In genomic region chr3:54835421-54835820, GRCm38 (mm10) we compare ENCODE assay signal across 14 mouse cellular contexts. TPM values are rescaled to one million over a fixed set of nuclear protein-coding genes. Genes with fewer than 3 reads are reported as not detected.
A peak's percentile ranks its signal among the peaks of the same experiment; 100 is the strongest.
DNase-seq lines count a peak whose midpoint lies in the region; ATAC-seq lines count a peak whose summit lies in the region.
"Had no signal": no experiment of that assay in that cellular context is flagged by ENCODE, and none has a peak within 500 bp of the region (broad histone marks: within the 10 kb centered on the region; RNA-seq: fewer than 3 reads in every experiment).

No protein-coding gene starts in this region.

- no peak overlapping the region for H3K9ac ChIP-seq in forebrain, embryonic 16.5 days (replicated peaks; ENCODE audit: low read depth, low read length)
- no peak overlapping the region for H3K9ac ChIP-seq in hindbrain, embryonic 16.5 days (ENCODE audit: low read depth, low read length)
- H3K9ac ChIP-seq: embryonic facial prominence, embryonic 13.5 days; limb, embryonic 15.5 days; lung, embryonic 14.5 days had no signal

- peaks cover 4% of the 10 kb centered on the region; the same call in 1 of the 2 replicates for H3K4me1 ChIP-seq in forebrain, embryonic 16.5 days (replicated peaks; ENCODE audit: control insufficient read depth, insufficient read depth, low read length)
- no peaks in the 10 kb centered on the region for H3K4me1 ChIP-seq in hindbrain, embryonic 16.5 days (ENCODE audit: control insufficient read depth, insufficient read depth, low read depth, low read length)
- H3K4me1 ChIP-seq: limb, embryonic 15.5 days had no signal

- DNase-seq in left cerebral cortex, adult 18-20 months (ENCODE audit: low spot score in 2 of 2), result peak; percentile 3 to 17
- no peak for DNase-seq in left cerebral cortex, adult 11 months (ENCODE audit: low spot score)
- DNase-seq in left cerebral cortex, postnatal 14 days (ENCODE audit: low spot score in 2 of 2), result peak; percentile 34 to 35
- no peak for DNase-seq in adrenal gland, postnatal 14 days
- DNase-seq in gastrocnemius, postnatal 4 days (ENCODE audit: low spot score in 2 of 2), result no peak
- DNase-seq: adrenal gland, postnatal 36 days; cerebellum, adult 8-10 months; gastrocnemius, adult 2 months; kidney, postnatal 10 days; lung, embryonic 14.5 days had no signal

- H3K27ac ChIP-seq in forebrain, embryonic 16.5 days (ENCODE audit: low read length), result 0 out of 2 replicates have a peak overlapping the region, but pooled peaks have one; percentile 36
- H3K27ac ChIP-seq in hindbrain, embryonic 16.5 days (ENCODE audit: low read depth, low read length), result no peak overlapping the region; the same call in 1 of the 2 replicates
- H3K27ac ChIP-seq: embryonic facial prominence, embryonic 13.5 days; gastrocnemius, adult 2 months; limb, embryonic 15.5 days had no signal

- intact Hi-C loops in left cerebral cortex, postnatal 14 days (cut with DNase I), result no loop called here

- H3K27me3 ChIP-seq in forebrain, embryonic 16.5 days (replicated peaks; ENCODE audit: control insufficient read depth, insufficient read depth, low read length), result no peaks in the 10 kb centered on the region
- H3K27me3 ChIP-seq in hindbrain, embryonic 16.5 days (replicated peaks; ENCODE audit: control insufficient read depth, insufficient read depth, low read length), result no peaks in the 10 kb centered on the region
- H3K27me3 ChIP-seq: limb, embryonic 15.5 days had no signal

- H3K4me3 ChIP-seq in forebrain, embryonic 16.5 days (replicated peaks; ENCODE audit: low read length), result no peak overlapping the region
- H3K4me3 ChIP-seq in hindbrain, embryonic 16.5 days (ENCODE audit: low read length), result no peak overlapping the region
- H3K4me3 ChIP-seq: embryonic facial prominence, embryonic 13.5 days; gastrocnemius, adult 2 months; limb, embryonic 15.5 days had no signal

- no peaks in the 10 kb centered on the region for H3K36me3 ChIP-seq in forebrain, embryonic 16.5 days (ENCODE audit: control insufficient read depth, insufficient read depth)
- H3K36me3 ChIP-seq in hindbrain, embryonic 16.5 days (ENCODE audit: control insufficient read depth, insufficient read depth, low read length), result no peaks in the 10 kb centered on the region
- H3K36me3 ChIP-seq: embryonic facial prominence, embryonic 13.5 days; limb, embryonic 15.5 days had no signal

- peak; percentile 93 for ATAC-seq in forebrain, embryonic 16.5 days
- ATAC-seq in hindbrain, embryonic 16.5 days, result peak; percentile 78

- WGBS in forebrain, embryonic 16.5 days, result 36% methylated on average over 2 of the region's 2 CpGs
- WGBS in hindbrain, embryonic 16.5 days, result 34% methylated on average over 2 of the region's 2 CpGs

- H3K9me3 ChIP-seq in forebrain, embryonic 16.5 days (ENCODE audit: control insufficient read depth, low read length), result no peaks in the 10 kb centered on the region
- no peaks in the 10 kb centered on the region for H3K9me3 ChIP-seq in hindbrain, embryonic 16.5 days (ENCODE audit: control insufficient read depth, low read length)
- H3K9me3 ChIP-seq: embryonic facial prominence, embryonic 13.5 days; limb, embryonic 15.5 days had no signal

- no peak overlapping the region for H3K4me2 ChIP-seq in forebrain, embryonic 16.5 days (ENCODE audit: low read length)
- no peak overlapping the region for H3K4me2 ChIP-seq in hindbrain, embryonic 16.5 days (ENCODE audit: low read length)
- H3K4me2 ChIP-seq: embryonic facial prominence, embryonic 13.5 days; limb, embryonic 15.5 days; lung, embryonic 14.5 days had no signal

RNA-seq across cellular contexts. Expression of gene Rfxap, which starts 27.8 kb away (rescaled TPM):
- total RNA-seq in left cerebral cortex, adult 18-20 months (2021), result 10 to 100 TPM; 46.9 to 47.2 TPM
- polyA plus RNA-seq in forebrain, embryonic 16.5 days (2015; fragmentation: Nextera tagmentation; extraction: Ambion mirVana), result 34.9 and 37.6 TPM in 2 replicates
- polyA plus RNA-seq in hindbrain, embryonic 16.5 days (2015; fragmentation: Nextera tagmentation; extraction: Ambion mirVana), result 38.8 and 42.0 TPM in 2 replicates
- 10 to 100 TPM; 52.8 to 53.6 TPM for total RNA-seq in left cerebral cortex, postnatal 14 days (2021)
- 27.1 and 32.0 TPM in 2 replicates for total RNA-seq in adrenal gland, postnatal 14 days (2021)
- total RNA-seq in gastrocnemius, postnatal 4 days (2021), result 10 to 100 TPM; 27.2 to 34.0 TPM

Comparison
In these comparisons a context has a peak if more than half of its experiments do, and no peak if none do; other contexts are left out.
1. DNase-seq: peak in left cerebral cortex, adult 18-20 months (2 of 2) and left cerebral cortex, postnatal 14 days (2 of 2); none in left cerebral cortex, adult 11 months (single experiment), adrenal gland, postnatal 14 days (single experiment) and gastrocnemius, postnatal 4 days (0 of 2).